Mouse (Mus musculus): ENCODE results near the gene Syt17.

- TF ChIP-seq ZNF384 (IDR thresholded peaks at IDR 0.05; ENCODE audit: low read depth, low read length), result no peak
- no peak for TF ChIP-seq CHD2 (IDR thresholded peaks at IDR 0.05; ENCODE audit: low read depth, low read length)
- TF ChIP-seq MAFK (IDR thresholded peaks at IDR 0.05; ENCODE audit: insufficient read depth, low read depth, low read length), result no peak
Observed at GRCm38 (mm10) chr7:118409421-118409820, 38.6 kb downstream of the Syt17 start.
